Mouse (Mus musculus) liver, embryonic 13.5 days (tissue): ENCODE results near the gene E2f7. TPM values are rescaled to one million over a fixed set of nuclear protein-coding genes. Genes with fewer than 3 reads are reported as not detected.
A peak's percentile ranks its signal among the peaks of the same experiment; 100 is the strongest.
"Not testable (repeated sequence)": the region's sequence is repeated elsewhere in the genome, so short reads cannot be mapped to it uniquely, and the experiment has no call there.

Experiments
- ATAC-seq: fragments of 200-750 bp; cut with Nextera tagmentation; 2 replicates; pipeline ENCODE4 v1.8.0; 2017; ENCODE audit warnings: low read depth, mild to moderate bottlenecking, moderate number of reproducible peaks, moderate library complexity
- DNase-seq: peaks from one replicate; pipeline ENCODE4 v3.0.0; 2022
- H3K27ac ChIP-seq: fragments of 300-500 bp; sonication (generic); 2 replicates; pipeline ENCODE4 v1.5.1; 2015; ENCODE audit warnings: moderate library complexity, mild to moderate bottlenecking, inconsistent platforms
- H3K27me3 ChIP-seq: fragments of 300-500 bp; sonication (generic); 2 replicates; pipeline ENCODE4 v1.6.1; 2015; ENCODE audit warnings: mild to moderate bottlenecking, inconsistent platforms
- H3K36me3 ChIP-seq: fragments of 300-500 bp; sonication (generic); 2 replicates; pipeline ENCODE4 v1.6.1; 2015; ENCODE audit warnings: mild to moderate bottlenecking, inconsistent platforms
- H3K4me1 ChIP-seq: fragments of 300-500 bp; sonication (generic); replicated peaks from 2 replicates; pipeline ENCODE4 v1.6.1; 2015; ENCODE audit warnings: inconsistent platforms
- H3K4me2 ChIP-seq: fragments of 300-500 bp; sonication (generic); 2 replicates; pipeline ENCODE4 v1.6.1; 2015; ENCODE audit warnings: inconsistent platforms, mild to moderate bottlenecking, moderate library complexity
- H3K4me3 ChIP-seq: fragments of 300-500 bp; sonication (generic); replicated peaks from 2 replicates; pipeline ENCODE4 v1.5.1; 2015; ENCODE audit warnings: mild to moderate bottlenecking, inconsistent platforms
- H3K9ac ChIP-seq: fragments of 300-500 bp; sonication (generic); 2 replicates; pipeline ENCODE4 v1.6.1; 2015; ENCODE audit warnings: mild to moderate bottlenecking, inconsistent platforms
- H3K9me3 ChIP-seq: fragments of 300-500 bp; sonication (generic); replicated peaks from 2 replicates; pipeline ENCODE4 v1.6.1; 2016; ENCODE audit warnings: inconsistent platforms
- WGBS: fragments of 180-500 bp; shearing (Covaris S2); methylation state at CpG from one replicate; pipeline ENCODE4 v1.1.7; 2015; ENCODE audit not compliant: insufficient replicate concordance; 5-methylcytosine and 5-hydroxymethylcytosine counted together
- polyA plus RNA-seq: library from polyadenylated mRNA; unstranded; fragments of >200 nt; fragmentation: Nextera tagmentation; extraction: Ambion mirVana; gene quantifications from 2 replicates; pipeline ENCODE4 v1.2.1, GENCODE M21; 2015

Gene E2f7
- polyA plus RNA-seq, 1 experiment from 2014 or later: 8.1 TPM

DNA sequence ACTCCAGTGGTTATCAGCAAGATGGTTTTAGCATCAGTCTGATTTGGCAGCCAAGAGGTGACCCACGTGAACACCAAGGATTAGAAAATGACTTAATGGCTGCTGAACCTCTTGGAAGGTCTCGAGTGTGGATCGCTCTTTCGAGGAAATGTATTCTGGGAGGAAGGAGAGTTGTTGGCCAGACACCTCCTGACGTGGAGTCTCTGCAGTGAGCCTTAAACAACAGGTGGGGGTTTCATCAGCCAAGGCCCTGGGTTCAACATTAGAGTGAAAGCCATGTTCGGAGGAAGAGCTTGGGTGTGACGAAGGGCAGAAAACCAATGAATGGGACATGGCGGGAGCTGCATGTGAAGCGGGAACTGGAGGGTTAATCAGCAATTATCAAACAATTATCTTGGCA is 3.8 kb downstream of the E2f7 start:
- no peak for DNase-seq
- no peak overlapping the region for H3K4me2 ChIP-seq
- ATAC-seq: no peak
- H3K9ac ChIP-seq: no peak overlapping the region
- peaks cover 68% of the 10 kb centered on the region for H3K36me3 ChIP-seq
- WGBS: 87% methylated on average over 9 of the region's 9 CpGs
- H3K4me1 ChIP-seq: peaks cover 26% of the 10 kb centered on the region
- no peak overlapping the region for H3K27ac ChIP-seq
- no peak overlapping the region for H3K4me3 ChIP-seq
- H3K27me3 ChIP-seq: no peaks in the 10 kb centered on the region
- no peaks in the 10 kb centered on the region for H3K9me3 ChIP-seq

DNA sequence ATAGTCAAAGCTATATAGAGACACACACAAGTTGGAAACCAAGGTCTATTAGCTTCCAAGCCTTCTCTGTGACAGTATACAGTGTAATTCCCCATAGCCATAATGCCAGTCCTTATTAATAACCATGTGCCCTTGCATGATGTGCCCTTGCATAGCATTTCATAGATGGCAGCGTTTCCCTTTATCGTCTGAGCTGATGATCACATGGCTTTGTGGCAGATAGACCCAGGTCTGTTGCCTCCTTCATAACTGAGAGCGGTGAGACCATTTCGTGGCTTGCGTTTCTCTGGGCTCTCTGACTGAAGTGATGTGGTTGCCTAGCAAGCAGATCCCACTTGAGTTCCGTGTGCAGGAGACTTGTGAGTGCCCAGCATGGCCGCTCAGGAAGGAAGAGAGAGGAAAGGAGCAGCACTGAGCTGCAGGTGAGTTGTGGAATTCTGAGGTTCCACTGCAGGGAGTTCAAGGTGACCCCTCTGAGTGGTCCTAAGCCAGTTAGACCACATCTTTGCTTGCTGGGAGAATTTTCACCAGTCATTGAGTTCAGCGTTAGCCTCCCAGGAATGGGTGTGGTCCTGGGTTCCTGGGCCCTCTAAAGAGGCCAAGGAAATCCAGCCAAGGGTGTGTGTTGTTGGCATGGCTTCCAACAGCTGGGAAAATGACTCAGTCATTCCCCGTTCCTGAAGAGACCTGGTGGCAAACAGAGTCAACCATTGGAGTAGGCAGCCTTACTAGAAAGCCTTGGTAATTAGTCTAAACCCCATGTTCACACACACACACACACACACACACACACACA is 4.5 kb downstream of the E2f7 start:
- WGBS: 87% methylated on average over 9 of the region's 9 CpGs
- peaks cover 24% of the 10 kb centered on the region for H3K4me1 ChIP-seq
- no peaks in the 10 kb centered on the region for H3K9me3 ChIP-seq
- H3K4me2 ChIP-seq: no peak overlapping the region
- H3K27ac ChIP-seq: no peak overlapping the region
- H3K27me3 ChIP-seq: no peaks in the 10 kb centered on the region
- ATAC-seq (no peak), DNase-seq (no peak)
- H3K36me3 ChIP-seq: peaks cover 75% of the 10 kb centered on the region
- no peak overlapping the region for H3K9ac ChIP-seq
- no peak overlapping the region for H3K4me3 ChIP-seq

DNA sequence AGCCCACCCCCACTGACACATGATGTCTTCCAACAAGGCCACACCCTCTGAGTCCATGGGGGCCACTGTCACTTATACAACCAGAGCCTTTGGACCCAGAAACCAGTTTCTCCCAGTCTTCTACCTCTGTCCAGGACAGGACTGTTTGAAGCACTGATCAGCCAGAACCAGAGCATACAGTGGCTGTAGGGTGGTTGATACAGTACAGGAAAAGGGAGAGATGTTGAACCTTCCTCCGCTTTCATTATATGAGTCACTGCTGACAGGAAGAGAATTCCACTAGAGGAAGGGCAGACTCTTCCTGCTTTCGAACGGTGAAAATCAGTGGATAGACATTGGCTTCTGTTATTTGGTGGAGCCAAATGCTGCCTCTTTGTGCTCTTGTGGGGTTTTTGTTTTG is 7.6 kb downstream of the E2f7 start:
- peaks cover 5% of the 10 kb centered on the region; the same call in 1 of the 2 replicates for H3K4me1 ChIP-seq
- 74% methylated on average over 3 of the region's 3 CpGs for WGBS
- H3K9ac ChIP-seq: no peak overlapping the region
- peaks cover 95% of the 10 kb centered on the region for H3K36me3 ChIP-seq
- DNase-seq (no peak), ATAC-seq (peak; percentile 48)
- H3K4me2 ChIP-seq: no peak overlapping the region
- H3K27me3 ChIP-seq: no peaks in the 10 kb centered on the region
- no peak overlapping the region for H3K27ac ChIP-seq
- no peak overlapping the region for H3K4me3 ChIP-seq
- no peaks in the 10 kb centered on the region for H3K9me3 ChIP-seq

DNA sequence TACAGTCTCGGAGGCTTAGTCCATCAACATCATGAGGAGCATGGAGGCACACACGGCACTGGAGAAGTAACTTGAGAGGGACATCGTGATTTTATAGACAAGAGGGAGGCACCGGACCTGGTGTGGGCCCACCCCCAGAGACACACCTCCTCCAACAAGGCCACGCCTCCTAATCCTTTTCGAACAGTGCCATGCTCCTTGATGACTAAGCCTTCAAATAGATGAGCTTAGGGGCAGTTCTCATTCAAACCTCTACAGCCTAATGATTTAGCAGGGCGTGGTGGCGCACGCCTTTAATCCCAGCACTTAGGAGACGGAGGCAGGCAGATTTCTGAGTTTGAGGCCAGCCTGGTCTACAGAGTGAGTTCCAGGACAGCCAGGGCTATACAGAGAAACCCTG is 10.3 kb downstream of the E2f7 start:
- Histone ChIP-seq H3K4me3 (no peak overlapping the region), H3K27me3 (no peaks in the 10 kb centered on the region), H3K4me1 (no peaks in the 10 kb centered on the region), H3K9me3 (no peaks in the 10 kb centered on the region), H3K9ac (no peak overlapping the region), H3K27ac (no peak overlapping the region), H3K36me3 (peaks cover 93% of the 10 kb centered on the region), H3K4me2 (no peak overlapping the region)
- DNase-seq: no peak
- WGBS: 85% methylated on average over 10 of the region's 10 CpGs
- ATAC-seq: no peak

DNA sequence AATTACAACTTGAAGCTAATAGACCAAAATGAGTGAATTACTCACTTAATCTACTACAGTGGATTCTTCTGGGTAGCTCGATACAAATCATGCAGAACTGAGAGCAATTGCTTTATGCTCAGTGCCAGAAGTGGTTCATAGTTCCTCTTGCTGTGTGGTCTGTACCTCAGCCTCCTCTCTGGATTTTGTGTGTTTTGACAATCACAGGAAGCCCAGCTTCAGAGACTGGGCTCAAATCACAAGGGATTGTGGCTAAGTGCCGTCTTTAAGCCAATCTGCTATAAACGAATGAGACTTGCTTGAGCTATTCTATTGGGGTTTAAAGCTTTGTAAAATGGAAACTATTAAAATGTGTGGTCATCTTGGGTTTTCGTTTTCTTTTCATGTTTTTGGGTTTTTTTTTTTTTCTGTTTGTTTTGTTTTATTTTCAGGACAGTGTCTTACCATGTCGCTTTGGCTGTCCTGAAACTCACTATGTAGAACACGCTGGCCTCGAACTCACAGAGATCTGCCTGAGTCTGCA is 11.1 kb downstream of the E2f7 start:
- Histone ChIP-seq H3K36me3 (peaks cover 93% of the 10 kb centered on the region), H3K27ac (no peak overlapping the region), H3K9me3 (no peaks in the 10 kb centered on the region), H3K9ac (no peak overlapping the region), H3K4me2 (no peak overlapping the region), H3K27me3 (no peaks in the 10 kb centered on the region), H3K4me3 (no peak overlapping the region), H3K4me1 (no peaks in the 10 kb centered on the region)
- ATAC-seq (no peak), DNase-seq (no peak)
- WGBS: 86% methylated on average over 7 of the region's 7 CpGs

DNA sequence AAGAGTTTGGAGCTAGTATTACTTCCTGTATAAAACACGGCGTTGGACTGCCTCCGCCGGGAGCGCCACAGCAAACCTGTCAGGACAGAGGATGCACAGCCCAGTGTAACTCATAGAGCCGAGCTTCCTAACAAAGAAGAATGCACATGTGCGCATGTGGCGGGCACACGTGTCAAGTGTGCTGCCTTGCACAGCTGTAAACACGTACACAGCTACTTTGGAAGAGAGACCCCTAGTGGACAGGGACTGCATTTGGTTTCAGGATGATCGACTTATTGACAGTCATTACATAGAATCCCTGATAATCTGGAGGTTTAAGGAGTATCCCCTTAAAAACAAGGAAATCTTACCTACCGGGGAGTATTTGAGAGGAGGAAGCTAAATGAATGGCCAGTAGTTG is 15.3 kb downstream of the E2f7 start:
- not testable (repeated sequence) for H3K27ac ChIP-seq, H3K9ac ChIP-seq, H3K4me1 ChIP-seq, ATAC-seq, H3K4me2 ChIP-seq, H3K9me3 ChIP-seq, H3K4me3 ChIP-seq, H3K27me3 ChIP-seq, DNase-seq
- WGBS: 62% methylated on average over 7 of the region's 12 CpGs
- peaks cover 93% of the 10 kb centered on the region for H3K36me3 ChIP-seq

DNA sequence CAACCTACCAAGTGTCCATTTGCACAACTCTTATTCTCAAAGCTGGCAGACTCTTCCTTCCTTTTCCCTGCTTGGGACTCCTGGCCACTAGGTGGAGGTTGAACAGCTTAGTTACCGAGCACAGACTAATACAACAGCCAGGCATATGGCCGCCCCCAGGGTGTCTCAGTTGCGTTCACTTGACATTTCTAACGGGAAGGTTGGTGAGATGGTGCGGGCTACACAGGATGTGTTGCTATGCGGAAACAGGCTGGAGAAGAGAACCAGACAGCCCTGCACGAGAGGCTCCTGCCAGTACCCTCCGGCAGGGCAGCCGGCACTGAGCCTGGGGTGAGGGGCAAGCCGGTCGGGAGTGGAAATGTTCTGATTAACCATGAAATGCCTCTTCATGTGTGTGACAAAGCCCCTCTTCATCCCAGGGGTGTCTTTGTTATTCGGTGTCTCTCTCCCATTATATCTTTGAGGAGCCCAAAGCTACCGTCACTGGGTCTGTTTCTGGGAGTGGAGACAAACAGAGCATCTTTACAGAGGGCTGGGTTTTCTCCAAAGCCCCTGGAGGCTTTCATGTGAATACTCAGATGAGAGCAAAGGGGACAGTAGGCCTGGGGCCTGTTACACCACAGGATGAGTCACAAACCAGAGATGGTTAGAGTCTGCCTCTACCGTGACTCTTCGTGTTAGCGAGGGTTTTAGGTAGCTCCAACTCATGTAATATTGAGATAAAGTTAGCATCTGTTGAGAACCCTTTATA is 17.1 kb downstream of the E2f7 start:
- ATAC-seq (no peak), DNase-seq (no peak)
- Histone ChIP-seq H3K4me2 (no peak overlapping the region), H3K4me3 (no peak overlapping the region), H3K9ac (no peak overlapping the region), H3K27ac (no peak overlapping the region), H3K4me1 (no peaks in the 10 kb centered on the region), H3K9me3 (no peaks in the 10 kb centered on the region), H3K36me3 (peaks cover 94% of the 10 kb centered on the region), H3K27me3 (no peaks in the 10 kb centered on the region)
- WGBS: 91% methylated on average over 16 of the region's 16 CpGs

DNA sequence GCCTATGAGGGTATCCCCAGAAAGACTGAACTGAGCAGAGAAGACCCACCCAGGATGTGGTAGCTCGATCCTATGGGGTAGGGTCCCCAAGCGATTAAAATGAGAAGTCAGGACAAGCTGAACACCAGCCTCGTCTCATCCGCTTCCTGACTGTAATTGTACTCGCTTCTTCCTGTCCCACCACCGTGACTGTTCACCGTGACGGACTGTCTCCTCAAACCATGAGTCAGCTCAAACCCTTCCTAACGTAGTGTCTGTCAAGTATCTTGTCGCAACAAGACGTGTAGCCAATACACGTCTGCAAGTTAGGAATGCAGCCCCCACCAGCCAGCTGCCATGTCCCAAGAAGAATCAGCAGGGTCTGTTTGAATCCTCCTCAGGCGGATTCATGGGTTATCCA is 18.2 kb downstream of the E2f7 start:
- no peak for DNase-seq
- Histone ChIP-seq H3K4me2 (no peak overlapping the region), H3K27me3 (no peaks in the 10 kb centered on the region), H3K9me3 (no peaks in the 10 kb centered on the region), H3K36me3 (peaks cover 98% of the 10 kb centered on the region), H3K4me1 (no peaks in the 10 kb centered on the region), H3K4me3 (no peak overlapping the region), H3K9ac (no peak overlapping the region), H3K27ac (no peak overlapping the region)
- 88% methylated on average over 13 of the region's 13 CpGs for WGBS
- no peak for ATAC-seq

DNA sequence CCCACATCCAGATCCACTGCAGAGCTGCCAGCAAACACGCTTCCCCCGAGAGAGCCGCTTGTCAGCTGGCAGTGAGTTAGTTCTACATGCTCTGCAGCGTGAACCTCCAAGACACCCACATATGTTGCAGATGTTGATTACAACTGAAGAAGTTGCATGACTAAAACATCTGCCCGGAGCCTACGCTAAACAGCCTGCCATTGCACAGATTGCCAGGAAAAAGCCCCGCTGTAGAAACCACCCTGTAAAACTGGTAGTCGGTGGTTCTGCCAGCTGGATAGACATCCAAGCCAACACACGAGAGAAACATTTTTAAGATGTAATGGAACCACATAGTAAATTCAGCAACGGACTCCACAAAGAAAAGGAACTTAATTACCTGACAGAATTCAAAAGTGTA is 24.3 kb downstream of the E2f7 start:
- Histone ChIP-seq H3K4me2 (no peak overlapping the region), H3K36me3 (peaks cover 93% of the 10 kb centered on the region), H3K9ac (no peak overlapping the region), H3K27ac (no peak overlapping the region), H3K4me3 (no peak overlapping the region), H3K27me3 (no peaks in the 10 kb centered on the region), H3K9me3 (no peaks in the 10 kb centered on the region), H3K4me1 (no peaks in the 10 kb centered on the region)
- ATAC-seq (no peak), DNase-seq (no peak)
- WGBS: 87% methylated on average over 10 of the region's 10 CpGs

DNA sequence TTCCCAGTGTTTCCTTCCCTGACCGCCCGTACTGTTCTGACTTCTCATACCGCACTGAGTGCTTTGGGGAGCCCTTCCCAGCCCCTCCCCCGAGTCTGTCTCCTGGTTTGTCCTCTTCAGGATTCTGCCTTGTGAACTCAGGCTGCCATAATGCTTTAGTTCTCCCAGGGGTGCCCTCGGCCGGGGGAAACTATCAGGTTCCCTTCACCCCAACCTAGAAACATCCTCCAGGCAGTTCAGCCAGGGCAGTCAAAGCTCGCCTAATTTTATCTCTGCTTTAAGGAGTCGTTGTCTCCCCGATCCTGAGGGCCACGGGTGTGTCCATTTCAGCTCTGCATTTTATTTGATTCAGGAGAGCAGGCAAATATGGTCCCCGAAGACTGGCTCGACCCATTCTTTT is 28.0 kb downstream of the E2f7 start:
- no peak overlapping the region for H3K9ac ChIP-seq
- H3K27ac ChIP-seq: no peak overlapping the region
- no peaks in the 10 kb centered on the region for H3K9me3 ChIP-seq
- H3K4me1 ChIP-seq: no peaks in the 10 kb centered on the region
- no peak overlapping the region for H3K4me2 ChIP-seq
- DNase-seq: no peak
- peaks cover 88% of the 10 kb centered on the region for H3K36me3 ChIP-seq
- ATAC-seq: no peak
- no peaks in the 10 kb centered on the region for H3K27me3 ChIP-seq
- no peak overlapping the region for H3K4me3 ChIP-seq
- WGBS: 84% methylated on average over 12 of the region's 12 CpGs

DNA sequence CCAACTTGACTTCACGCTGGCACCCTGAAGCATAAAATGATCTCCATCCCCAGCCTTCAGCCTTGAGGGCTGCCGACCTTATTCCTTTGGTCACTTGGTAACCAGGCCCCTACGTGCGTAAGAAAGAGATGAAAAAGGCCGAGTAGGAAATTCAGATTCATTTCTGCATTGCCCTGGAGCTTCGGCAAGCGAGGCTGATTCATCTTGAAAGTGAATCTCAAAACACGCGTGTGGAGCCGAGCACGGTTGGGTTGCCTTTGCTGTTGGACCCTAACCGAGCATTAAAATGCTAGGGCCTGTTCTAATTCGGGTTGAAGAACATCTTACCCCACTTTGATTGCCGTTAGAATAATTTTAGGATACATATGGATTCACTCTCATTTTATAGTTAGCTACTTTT is 28.6 kb downstream of the E2f7 start:
- Histone ChIP-seq H3K27ac (no peak overlapping the region), H3K36me3 (peaks cover 88% of the 10 kb centered on the region), H3K9me3 (no peaks in the 10 kb centered on the region), H3K27me3 (no peaks in the 10 kb centered on the region), H3K4me3 (no peak overlapping the region), H3K9ac (no peak overlapping the region), H3K4me2 (no peak overlapping the region), H3K4me1 (no peaks in the 10 kb centered on the region)
- no peak for ATAC-seq
- WGBS: 92% methylated on average over 14 of the region's 14 CpGs
- DNase-seq: no peak
